Mouse (Mus musculus) macrophage (primary cell): ENCODE results near the gene Nt5m. TPM values are rescaled to one million over a fixed set of nuclear protein-coding genes. Genes with fewer than 3 reads are reported as not detected.
"Not testable (repeated sequence)": the region's sequence is repeated elsewhere in the genome, so short reads cannot be mapped to it uniquely, and the experiment has no call there.

ENCODE experiments used
- H3K27ac ChIP-seq: fragments of 350-480 bp; formaldehyde crosslinking; 2 replicates; pipeline ENCODE4 v1.9.0; 2021
- H3K36me3 ChIP-seq: fragments of 350-480 bp; formaldehyde crosslinking; 2 replicates; pipeline ENCODE4 v1.9.0; 2021; ENCODE audit errors: inconsistent target
- H3K4me3 ChIP-seq: fragments of 350-480 bp; formaldehyde crosslinking; 2 replicates; pipeline ENCODE4 v1.9.0; 2021; ENCODE audit errors: inconsistent target
- H3K79me2 ChIP-seq: fragments of 350-480 bp; formaldehyde crosslinking; 2 replicates; pipeline ENCODE4 v1.9.0; 2021; ENCODE audit errors: inconsistent target
- WGBS: methylation state at CpG from one replicate; pipeline ENCODE4 v1.1.7; 2026; ENCODE audit warnings: inconsistent platforms; ENCODE audit not compliant: missing documents; 5-methylcytosine and 5-hydroxymethylcytosine counted together
- polyA plus RNA-seq: library from polyadenylated mRNA; stranded (reverse); fragments of 250-400 nt; gene quantifications from 3 replicates; pipeline ENCODE4 v1.2.4, GENCODE M21; 2018; ENCODE audit warnings: inconsistent platforms

Gene Nt5m
- polyA plus RNA-seq, 1 experiment from 2014 or later: 10.2 TPM

DNA sequence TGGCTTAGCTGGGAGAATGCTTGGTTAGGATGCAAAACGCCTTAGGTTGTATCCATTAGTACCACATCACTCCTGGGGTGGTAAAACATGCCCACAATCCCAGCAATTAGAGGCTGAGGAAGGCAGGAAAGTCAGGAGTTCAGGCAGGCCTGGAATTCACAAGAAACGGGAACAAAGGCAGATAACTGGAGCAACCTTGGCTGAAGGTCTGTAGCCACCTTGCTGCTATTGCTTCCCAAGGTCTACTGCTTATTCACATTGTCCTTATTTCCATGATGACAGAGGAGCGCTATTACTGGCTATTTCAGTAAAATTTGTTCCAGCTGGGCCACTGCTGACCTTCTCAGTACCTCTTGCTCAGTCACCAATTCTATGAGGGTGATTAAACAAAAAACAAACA is 26.0 kb upstream of the Nt5m start:
- Histone ChIP-seq H3K4me3 (no peak overlapping the region), H3K36me3 (peaks cover 17% of the 10 kb centered on the region), H3K27ac (no peak overlapping the region), H3K79me2 (peaks cover 20% of the 10 kb centered on the region)
- 94% methylated on average over 3 of the region's 3 CpGs for WGBS

GRCm38 (mm10) chr11:59814311-59814710 is 24.9 kb upstream of the Nt5m start:
- H3K79me2 ChIP-seq: peaks cover 10% of the 10 kb centered on the region
- 100% methylated on average over 1 of the region's 1 CpGs for WGBS
- peaks cover 17% of the 10 kb centered on the region for H3K36me3 ChIP-seq
- H3K27ac ChIP-seq: no peak overlapping the region
- H3K4me3 ChIP-seq: no peak overlapping the region

GRCm38 (mm10) chr11:59814936-59815335 is 24.3 kb upstream of the Nt5m start:
- Histone ChIP-seq H3K27ac (no peak overlapping the region), H3K36me3 (peaks cover 17% of the 10 kb centered on the region), H3K4me3 (no peak overlapping the region), H3K79me2 (peaks cover 8% of the 10 kb centered on the region; the same call in 1 of the 2 replicates)
- 96% methylated on average over 6 of the region's 6 CpGs for WGBS

DNA sequence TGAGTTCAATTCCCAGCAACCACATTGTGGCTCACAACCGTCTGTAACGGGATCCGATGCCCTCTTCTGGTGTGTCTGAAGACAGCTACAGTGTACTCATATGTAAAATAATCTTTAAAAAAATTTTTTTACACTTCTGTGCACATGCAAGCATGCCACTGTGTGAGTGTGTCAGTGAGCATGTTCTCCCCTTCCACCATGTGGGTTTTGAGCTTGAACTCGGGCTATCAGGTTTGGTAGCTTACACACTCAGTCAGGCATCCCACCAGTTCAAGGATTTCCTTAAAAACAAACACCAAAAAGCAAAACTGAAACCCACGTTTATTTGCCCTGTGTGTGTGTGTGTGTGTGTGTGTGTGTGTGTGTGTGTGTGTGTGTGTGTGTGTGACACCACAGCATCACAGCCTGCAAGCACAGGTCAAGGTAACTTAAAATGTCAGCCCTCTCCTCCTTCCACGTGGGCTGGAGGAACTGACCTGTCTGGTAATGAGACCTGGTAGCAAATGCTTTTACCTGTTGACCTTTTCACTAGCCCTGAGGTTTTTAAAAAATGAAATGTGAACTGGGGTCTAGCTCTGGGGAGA is 23.7 kb upstream of the Nt5m start:
- H3K4me3 ChIP-seq: no peak overlapping the region
- no peak overlapping the region for H3K27ac ChIP-seq
- WGBS: 86% methylated on average over 4 of the region's 6 CpGs
- H3K79me2 ChIP-seq: peaks cover 8% of the 10 kb centered on the region; the same call in 1 of the 2 replicates
- peaks cover 17% of the 10 kb centered on the region for H3K36me3 ChIP-seq

DNA sequence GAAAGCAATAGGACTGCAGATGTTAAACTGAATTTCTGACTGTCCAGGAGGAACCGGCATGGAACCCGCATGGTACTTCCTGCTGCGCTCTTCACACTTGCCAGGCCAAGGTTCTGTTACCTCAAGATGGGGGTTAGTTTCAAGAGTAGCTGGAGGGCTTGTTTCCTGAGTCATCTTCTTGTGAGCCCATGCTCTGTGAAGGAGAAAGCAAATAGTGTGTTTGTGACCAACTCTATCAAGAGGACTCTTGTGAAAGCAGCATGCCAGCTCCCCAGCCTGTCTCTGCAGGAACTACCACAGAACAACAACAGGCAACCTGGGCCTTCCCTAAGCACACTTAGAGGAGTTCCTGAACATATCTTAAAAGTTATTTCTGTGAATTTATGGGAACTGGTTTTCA is 21.3 kb upstream of the Nt5m start:
- Histone ChIP-seq H3K27ac (no peak overlapping the region), H3K79me2 (no peaks in the 10 kb centered on the region), H3K36me3 (peaks cover 30% of the 10 kb centered on the region), H3K4me3 (no peak overlapping the region)
- 100% methylated on average over 3 of the region's 3 CpGs for WGBS

GRCm38 (mm10) chr11:59821625-59822024 is 17.6 kb upstream of the Nt5m start:
- Histone ChIP-seq H3K36me3 (peaks cover 54% of the 10 kb centered on the region), H3K4me3 (no peak overlapping the region), H3K27ac (no peak overlapping the region), H3K79me2 (no peaks in the 10 kb centered on the region)
- 86% methylated on average over 3 of the region's 3 CpGs for WGBS

GRCm38 (mm10) chr11:59837789-59838188 is 1.5 kb upstream of the Nt5m start:
- WGBS: no CpG with 5 or more reads among the region's 1 CpGs
- H3K4me3 ChIP-seq, H3K27ac ChIP-seq: not testable (repeated sequence)
- Histone ChIP-seq H3K79me2 (peaks cover 79% of the 10 kb centered on the region), H3K36me3 (peaks cover 22% of the 10 kb centered on the region; the same call in 1 of the 2 replicates)

- Histone ChIP-seq H3K27ac (no peak overlapping the region), H3K4me3 (peak overlapping the region; percentile 72), H3K79me2 (peaks cover 86% of the 10 kb centered on the region), H3K36me3 (peaks cover 15% of the 10 kb centered on the region; the same call in 1 of the 2 replicates)
- WGBS: 52% methylated on average over 4 of the region's 4 CpGs
Measured at GRCm38 (mm10) chr11:59838426-59838825, 821 bp upstream of the Nt5m start.

DNA sequence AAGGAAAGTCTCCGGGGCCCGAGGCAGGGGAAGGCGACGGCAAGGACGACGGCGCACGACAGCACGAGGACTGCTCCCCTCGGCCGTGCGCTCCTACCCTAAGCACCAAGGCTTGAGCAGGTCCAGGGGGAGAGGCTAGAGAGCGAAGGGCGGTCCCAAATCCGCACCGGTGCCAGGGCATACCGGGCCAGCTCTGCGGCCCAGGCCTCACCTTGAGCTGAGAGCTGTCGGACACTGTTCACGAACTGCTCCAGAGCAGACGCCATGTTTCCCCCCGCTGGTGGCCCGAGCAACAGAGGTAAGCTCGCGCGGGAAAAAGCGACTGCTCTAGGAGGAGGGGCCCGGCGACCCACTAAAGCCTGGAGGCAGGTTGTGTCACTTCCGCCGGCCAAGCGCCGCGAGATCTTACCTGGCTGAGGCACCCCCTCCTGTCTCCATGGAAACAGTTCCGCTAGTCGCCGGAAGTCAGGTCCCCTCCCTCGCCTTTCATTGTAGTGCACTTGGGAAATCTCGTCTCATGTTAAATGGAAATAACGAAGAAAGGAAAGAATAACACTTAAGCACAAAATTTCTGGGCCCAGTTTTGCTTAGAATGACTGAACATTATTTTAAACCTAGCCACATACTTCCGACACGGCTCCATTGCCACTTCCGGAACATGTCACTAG is 346 bp downstream of the Nt5m start, which contains the start of gene Cops3:
TSS of gene Cops3 (minus strand) at position 380 of the 668 bp plus-strand sequence.
- Histone ChIP-seq H3K36me3 (peaks cover 10% of the 10 kb centered on the region; the same call in 1 of the 2 replicates), H3K79me2 (peaks cover 86% of the 10 kb centered on the region)
- WGBS: under 1% methylated on average over 43 of the region's 43 CpGs

GRCm38 (mm10) chr11:59846311-59846710 is 7.1 kb downstream of the Nt5m start:
- Histone ChIP-seq H3K79me2 (peaks cover 57% of the 10 kb centered on the region), H3K4me3 (no peak overlapping the region), H3K27ac (no peak overlapping the region), H3K36me3 (no peaks in the 10 kb centered on the region)
- 94% methylated on average over 11 of the region's 11 CpGs for WGBS

More for the DNA sequence above, 346 bp downstream of the Nt5m start, which contains the start of gene Cops3:
- H3K27ac ChIP-seq: peak within 1 kb of the TSS; percentile 84
- peak within 1 kb of the TSS; percentile 72 for H3K4me3 ChIP-seq

- peak overlapping the region; percentile 52 for H3K4me3 ChIP-seq
- WGBS: 67% methylated on average over 1 of the region's 2 CpGs
Measured at GRCm38 (mm10) chr11:59847131-59847530, 7.9 kb downstream of the Nt5m start.

DNA sequence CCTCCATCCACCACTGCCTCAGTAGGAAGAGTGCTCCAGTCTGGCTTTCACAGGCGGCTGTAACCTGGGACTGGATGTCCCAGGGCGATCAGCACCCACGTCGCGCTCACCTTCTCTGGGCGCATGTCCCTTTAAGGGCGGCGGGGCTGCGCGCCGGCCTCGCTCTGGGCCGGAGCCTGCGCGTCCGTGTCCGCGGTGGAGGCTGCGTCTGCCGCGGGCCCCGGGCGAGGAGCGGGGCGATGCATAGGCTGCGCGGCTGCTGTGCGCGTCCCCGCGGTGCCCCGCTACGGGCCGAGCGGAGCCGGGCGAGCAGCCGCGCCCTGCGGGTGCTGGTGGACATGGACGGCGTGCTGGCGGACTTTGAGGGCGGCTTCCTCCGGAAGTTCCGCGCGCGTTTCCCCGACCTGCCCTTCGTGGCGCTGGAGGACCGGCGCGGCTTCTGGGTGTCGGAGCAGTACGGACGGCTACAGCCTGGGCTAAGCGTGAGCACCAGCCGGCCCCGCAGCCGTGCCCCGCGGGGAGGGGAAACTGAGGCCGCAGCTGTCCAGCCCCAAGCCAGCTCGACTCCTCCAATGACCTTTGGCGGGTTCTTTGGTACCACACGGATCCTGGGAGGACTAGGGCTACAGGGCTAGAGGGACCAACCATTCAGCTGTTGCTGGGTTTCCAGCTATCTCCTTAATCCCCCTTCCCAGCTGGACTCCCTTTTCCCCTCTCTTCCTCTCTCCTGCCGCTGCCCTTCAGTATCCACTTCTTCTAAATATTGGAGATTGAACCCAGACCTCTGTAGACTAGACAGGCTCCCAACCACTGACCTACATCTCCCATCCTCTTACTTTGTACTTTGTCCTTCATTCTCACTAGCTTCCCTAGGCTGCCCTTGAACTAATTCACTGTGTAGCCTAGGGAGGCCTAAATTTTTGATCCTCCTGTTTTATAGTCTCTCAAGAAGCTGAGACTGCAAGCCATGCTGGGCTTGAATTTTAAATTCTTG is 8.9 kb downstream of the Nt5m start:
- peak overlapping the region; percentile 58 for H3K27ac ChIP-seq
- H3K4me3 ChIP-seq: peak overlapping the region; percentile 67
- no peaks in the 10 kb centered on the region for H3K36me3 ChIP-seq
- under 1% methylated on average over 64 of the region's 69 CpGs for WGBS
- H3K79me2 ChIP-seq: peaks cover 38% of the 10 kb centered on the region; the same call in 1 of the 2 replicates

More at GRCm38 (mm10) chr11:59847131-59847530, 7.9 kb downstream of the Nt5m start:
- Histone ChIP-seq H3K27ac (no peak overlapping the region), H3K36me3 (no peaks in the 10 kb centered on the region), H3K79me2 (peaks cover 49% of the 10 kb centered on the region; the same call in 1 of the 2 replicates)

- Histone ChIP-seq H3K36me3 (peaks cover 8% of the 10 kb centered on the region; the same call in 1 of the 2 replicates), H3K27ac (no peak overlapping the region), H3K79me2 (no peaks in the 10 kb centered on the region; the same call in 1 of the 2 replicates), H3K4me3 (no peak overlapping the region)
- 71% methylated on average over 3 of the region's 3 CpGs for WGBS
Measured at GRCm38 (mm10) chr11:59852865-59853264, 13.6 kb downstream of the Nt5m start.

- no peak overlapping the region for H3K4me3 ChIP-seq
- WGBS: 95% methylated on average over 11 of the region's 11 CpGs
- no peaks in the 10 kb centered on the region for H3K79me2 ChIP-seq
- H3K27ac ChIP-seq: no peak overlapping the region
- no peaks in the 10 kb centered on the region; the same call in 1 of the 2 replicates for H3K36me3 ChIP-seq
Measured at GRCm38 (mm10) chr11:59860467-59860866, 21.2 kb downstream of the Nt5m start.
